ENCODE assay signal across 12 mouse cellular contexts in genomic region chr9:116294073-116294472, GRCm38 (mm10).
A peak's percentile ranks its signal among the peaks of the same experiment; 100 is the strongest.
DNase-seq lines count a peak whose midpoint lies in the region; ATAC-seq and TF ChIP-seq lines count a peak whose summit lies in the region.
"Had no signal": no experiment of that assay in that cellular context is flagged by ENCODE, and none has a peak within 500 bp of the region (broad histone marks: within the 10 kb centered on the region; RNA-seq: fewer than 3 reads in every experiment).

No protein-coding gene starts in this region.

- no peaks in the 10 kb centered on the region for H3K36me3 ChIP-seq in lung, postnatal 0 days (ENCODE audit: insufficient read depth, low read length)
- H3K36me3 ChIP-seq: liver, embryonic 13.5 days had no signal

- H3K4me3 ChIP-seq in lung, postnatal 0 days (ENCODE audit: low read depth, low read length) = no peak overlapping the region
- H3K4me3 ChIP-seq: liver, embryonic 13.5 days had no signal

- no peaks in the 10 kb centered on the region for H3K27me3 ChIP-seq in lung, postnatal 0 days (replicated peaks; ENCODE audit: insufficient read depth, low read length)
- H3K27me3 ChIP-seq: liver, embryonic 13.5 days had no signal

- 42% methylated on average over 3 of the region's 3 CpGs for WGBS in lung, postnatal 0 days

- no peak overlapping the region for H3K9ac ChIP-seq in lung, postnatal 0 days (replicated peaks; ENCODE audit: low read depth)
- H3K9ac ChIP-seq: liver, embryonic 13.5 days had no signal

- H3K27ac ChIP-seq in lung, postnatal 0 days (ENCODE audit: low read length) = no peak overlapping the region
- H3K27ac ChIP-seq: hindbrain, postnatal 0 days; liver, embryonic 13.5 days; stomach, postnatal 0 days had no signal

- TF ChIP-seq CTCF in lung, postnatal 0 days (IDR thresholded peaks at IDR 0.05) = no peak

- no peak overlapping the region for H3K4me2 ChIP-seq in lung, postnatal 0 days (replicated peaks; ENCODE audit: low read depth, low read length)
- H3K4me2 ChIP-seq: liver, embryonic 13.5 days had no signal

- 0 out of 2 replicates have a peak, but pooled peaks cover 2% of the 10 kb centered on the region for H3K4me1 ChIP-seq in lung, postnatal 0 days (ENCODE audit: insufficient read depth, low read depth, low read length)
- H3K4me1 ChIP-seq: liver, embryonic 13.5 days had no signal

- peak; percentile 16 to 28 for DNase-seq in spleen, adult 18-20 months
- DNase-seq in spleen, adult 12 weeks (ENCODE audit: low spot score) = no peak
- peak; percentile 48 for DNase-seq in lung, postnatal 0 days (ENCODE audit: low spot score)
- DNase-seq in spleen, postnatal 4 days (ENCODE audit: low spot score in 2 of 2) = peak; percentile 21 to 64
- no peak for DNase-seq in right cerebral cortex, postnatal 14 days
- no peak for DNase-seq in kidney, adult 11 months
- DNase-seq in frontal cortex, postnatal 10 days (ENCODE audit: low spot score in 2 of 2) = no peak
- DNase-seq: adrenal gland, adult 8-10 months; cerebellum, adult 9-11 months; liver, embryonic 13.5 days had no signal

- H3K9me3 ChIP-seq in lung, postnatal 0 days (ENCODE audit: low read length) = no peaks in the 10 kb centered on the region
- H3K9me3 ChIP-seq: liver, embryonic 13.5 days had no signal

- no peak for TF ChIP-seq EP300 in lung, postnatal 0 days (IDR thresholded peaks at IDR 0.05)

- peak; percentile 50 for ATAC-seq in lung, postnatal 0 days
- ATAC-seq: hindbrain, postnatal 0 days had no signal

Comparison
In these comparisons a context has a peak if more than half of its experiments do, and no peak if none do; other contexts are left out.
1. DNase-seq: peak in spleen, adult 18-20 months (2 of 2), lung, postnatal 0 days (single experiment) and spleen, postnatal 4 days (2 of 2); none in spleen, adult 12 weeks (single experiment), right cerebral cortex, postnatal 14 days (single experiment), kidney, adult 11 months (single experiment) and frontal cortex, postnatal 10 days (0 of 2).